Comparison of ENCODE assay signal across 8 mouse cellular contexts in genomic region chr7:116531311-116531710, GRCm38 (mm10). TPM values are rescaled to one million over a fixed set of nuclear protein-coding genes. Genes with fewer than 3 reads are reported as not detected.
DNase-seq lines count a peak whose midpoint lies in the region; ATAC-seq and TF ChIP-seq lines count a peak whose summit lies in the region.

No protein-coding gene starts in this region.

- 0 out of 2 replicates have a peak, but pooled peaks cover 3% of the 10 kb centered on the region for H3K36me3 ChIP-seq in intestine, embryonic 16.5 days (ENCODE audit: control insufficient read depth, insufficient read depth, low read length)
- no peaks in the 10 kb centered on the region for H3K36me3 ChIP-seq in intestine, embryonic 15.5 days
- peaks cover 42% of the 10 kb centered on the region for H3K36me3 ChIP-seq in forebrain, embryonic 13.5 days (ENCODE audit: poor library complexity, severe bottlenecking)
- peaks cover 23% of the 10 kb centered on the region for H3K36me3 ChIP-seq in intestine, postnatal 0 days (ENCODE audit: control insufficient read depth, insufficient read depth)
- no peaks in the 10 kb centered on the region for H3K36me3 ChIP-seq in liver, embryonic 14.5 days (replicated peaks; ENCODE audit: control insufficient read depth, insufficient read depth, low read depth)
- peaks cover 3% of the 10 kb centered on the region; the same call in 1 of the 2 replicates for H3K36me3 ChIP-seq in neural tube, embryonic 14.5 days (ENCODE audit: control insufficient read depth, insufficient read depth, low read length)

- DNase-seq in brain, embryonic 14.5 days (ENCODE audit: low read depth) = peak; percentile 62
- no peak for DNase-seq in liver, embryonic 14.5 days (ENCODE audit: low read depth in 3 of 3, low spot score in 3 of 3)
- DNase-seq in ovary, postnatal 36 days (ENCODE audit: low spot score) = no peak

- H3K4me2 ChIP-seq in intestine, embryonic 16.5 days (ENCODE audit: low read depth, low read length) = no peak overlapping the region
- H3K4me2 ChIP-seq in intestine, embryonic 15.5 days (replicated peaks) = no peak overlapping the region
- H3K4me2 ChIP-seq in forebrain, embryonic 13.5 days = no peak overlapping the region
- no peak overlapping the region for H3K4me2 ChIP-seq in intestine, postnatal 0 days (replicated peaks; ENCODE audit: low read depth)
- no peak overlapping the region for H3K4me2 ChIP-seq in liver, embryonic 14.5 days (ENCODE audit: low read depth)
- no peak overlapping the region for H3K4me2 ChIP-seq in neural tube, embryonic 14.5 days (ENCODE audit: low read depth, low read length)

- H3K4me3 ChIP-seq in intestine, embryonic 16.5 days (ENCODE audit: low read length) = no peak overlapping the region
- H3K4me3 ChIP-seq in intestine, embryonic 15.5 days (replicated peaks) = no peak overlapping the region
- H3K4me3 ChIP-seq in forebrain, embryonic 13.5 days = no peak overlapping the region
- H3K4me3 ChIP-seq in intestine, postnatal 0 days (ENCODE audit: low read depth, low read length) = no peak overlapping the region
- no peak overlapping the region for H3K4me3 ChIP-seq in liver, embryonic 14.5 days (ENCODE audit: insufficient read depth in 1 of 2, low read depth in 2 of 2, low read length in 2 of 2)
- H3K4me3 ChIP-seq in neural tube, embryonic 14.5 days (ENCODE audit: low read depth, low read length) = no peak overlapping the region

- H3K4me1 ChIP-seq in intestine, embryonic 16.5 days (ENCODE audit: control insufficient read depth, insufficient read depth, low read length) = no peaks in the 10 kb centered on the region
- H3K4me1 ChIP-seq in intestine, embryonic 15.5 days (replicated peaks) = no peaks in the 10 kb centered on the region
- no peaks in the 10 kb centered on the region for H3K4me1 ChIP-seq in forebrain, embryonic 13.5 days
- H3K4me1 ChIP-seq in intestine, postnatal 0 days (replicated peaks; ENCODE audit: control insufficient read depth, insufficient read depth, low read length) = no peaks in the 10 kb centered on the region
- H3K4me1 ChIP-seq in liver, embryonic 14.5 days (replicated peaks; ENCODE audit: control insufficient read depth in 2 of 2, insufficient read depth in 2 of 2, low read length in 1 of 2) = no peaks in the 10 kb centered on the region
- no peaks in the 10 kb centered on the region for H3K4me1 ChIP-seq in neural tube, embryonic 14.5 days (ENCODE audit: control insufficient read depth, insufficient read depth, low read length)

- H3K9me3 ChIP-seq in intestine, embryonic 16.5 days (ENCODE audit: control insufficient read depth, low read length) = no peaks in the 10 kb centered on the region
- no peaks in the 10 kb centered on the region for H3K9me3 ChIP-seq in intestine, embryonic 15.5 days
- H3K9me3 ChIP-seq in forebrain, embryonic 13.5 days (replicated peaks) = no peaks in the 10 kb centered on the region
- no peaks in the 10 kb centered on the region for H3K9me3 ChIP-seq in intestine, postnatal 0 days (ENCODE audit: control insufficient read depth)
- H3K9me3 ChIP-seq in liver, embryonic 14.5 days (ENCODE audit: control insufficient read depth, low read length) = no peaks in the 10 kb centered on the region
- no peaks in the 10 kb centered on the region for H3K9me3 ChIP-seq in neural tube, embryonic 14.5 days (ENCODE audit: control insufficient read depth, low read length)

- no peak overlapping the region for H3K27ac ChIP-seq in intestine, embryonic 16.5 days (ENCODE audit: low read length)
- no peak overlapping the region for H3K27ac ChIP-seq in intestine, embryonic 15.5 days
- H3K27ac ChIP-seq in forebrain, embryonic 13.5 days = no peak overlapping the region
- H3K27ac ChIP-seq in intestine, postnatal 0 days (ENCODE audit: low read depth, low read length) = no peak overlapping the region
- H3K27ac ChIP-seq in liver, embryonic 14.5 days = no peak overlapping the region
- no peak overlapping the region for H3K27ac ChIP-seq in neural tube, embryonic 14.5 days (ENCODE audit: low read depth, low read length)

- H3K9ac ChIP-seq in intestine, embryonic 16.5 days (ENCODE audit: low read depth, low read length) = no peak overlapping the region
- H3K9ac ChIP-seq in intestine, embryonic 15.5 days = no peak overlapping the region
- H3K9ac ChIP-seq in forebrain, embryonic 13.5 days = no peak overlapping the region
- no peak overlapping the region for H3K9ac ChIP-seq in intestine, postnatal 0 days (ENCODE audit: low read depth, low read length)
- H3K9ac ChIP-seq in liver, embryonic 14.5 days (replicated peaks) = no peak overlapping the region
- no peak overlapping the region for H3K9ac ChIP-seq in neural tube, embryonic 14.5 days (replicated peaks; ENCODE audit: low read depth, low read length)

- TF ChIP-seq POLR2A in brain, embryonic 14.5 days (IDR thresholded peaks at IDR 0.05; ENCODE audit: borderline replicate concordance, extremely low read depth, insufficient read depth, insufficient read length, poor library complexity, severe bottlenecking) = no peak

- peak; percentile 58; the same call in 1 of the 2 replicates for TF ChIP-seq CTCF in brain, embryonic 14.5 days (IDR thresholded peaks at IDR 0.05; ENCODE audit: borderline replicate concordance, extremely low read depth, insufficient read depth, insufficient read length)
- peak; percentile 75 for TF ChIP-seq CTCF in intestine, postnatal 0 days (IDR thresholded peaks at IDR 0.05; ENCODE audit: low read depth)
- TF ChIP-seq CTCF in liver, embryonic 14.5 days (IDR thresholded peaks at IDR 0.05; ENCODE audit: low read depth) = peak; percentile 56

- ATAC-seq in intestine, embryonic 16.5 days = peak; percentile 48; the same call in 1 of the 2 replicates
- ATAC-seq in intestine, embryonic 15.5 days = no peak
- ATAC-seq in forebrain, embryonic 13.5 days = peak; percentile 59; the same call in 1 of the 2 replicates
- no peak; the same call in 1 of the 2 replicates for ATAC-seq in intestine, postnatal 0 days
- ATAC-seq in liver, embryonic 14.5 days (ENCODE audit: insufficient read depth) = peak; percentile 21; the same call in 1 of the 2 replicates
- peak; percentile 75; the same call in 1 of the 2 replicates for ATAC-seq in neural tube, embryonic 14.5 days (ENCODE audit: low read depth)

- no peak for TF ChIP-seq EP300 in liver, embryonic 14.5 days (IDR thresholded peaks at IDR 0.05; ENCODE audit: low read depth)

- 77% methylated on average over 4 of the region's 4 CpGs for WGBS in intestine, embryonic 16.5 days
- 81% methylated on average over 4 of the region's 4 CpGs for WGBS in intestine, embryonic 15.5 days
- WGBS in forebrain, embryonic 13.5 days = 79% methylated on average over 4 of the region's 4 CpGs
- WGBS in intestine, postnatal 0 days = 78% methylated on average over 4 of the region's 4 CpGs
- 62% methylated on average over 4 of the region's 4 CpGs for WGBS in liver, embryonic 14.5 days (ENCODE audit: insufficient replicate concordance)
- WGBS in neural tube, embryonic 14.5 days = 80% methylated on average over 4 of the region's 4 CpGs

- no peaks in the 10 kb centered on the region for H3K27me3 ChIP-seq in intestine, embryonic 16.5 days (replicated peaks; ENCODE audit: control insufficient read depth, insufficient read depth, low read length)
- no peaks in the 10 kb centered on the region for H3K27me3 ChIP-seq in intestine, embryonic 15.5 days (replicated peaks)
- H3K27me3 ChIP-seq in forebrain, embryonic 13.5 days = no peaks in the 10 kb centered on the region
- no peaks in the 10 kb centered on the region for H3K27me3 ChIP-seq in intestine, postnatal 0 days (replicated peaks; ENCODE audit: control insufficient read depth, insufficient read depth, low read length)
- H3K27me3 ChIP-seq in liver, embryonic 14.5 days (ENCODE audit: control insufficient read depth, insufficient read depth, low read length) = no peaks in the 10 kb centered on the region
- no peaks in the 10 kb centered on the region for H3K27me3 ChIP-seq in neural tube, embryonic 14.5 days (ENCODE audit: control insufficient read depth, insufficient read depth, low read length)

RNA-seq across cellular contexts. Expression of gene Nucb2, which starts 27.1 kb away (rescaled TPM):
- 16.4 and 19.4 TPM in 2 replicates for polyA plus RNA-seq in intestine, embryonic 16.5 days (2015; fragmentation: Nextera tagmentation; extraction: Ambion mirVana)
- 17.0 and 21.0 TPM in 2 replicates for polyA plus RNA-seq in intestine, embryonic 15.5 days (2015; fragmentation: Nextera tagmentation; extraction: Ambion mirVana)
- polyA plus RNA-seq in brain, embryonic 14.5 days (2012; rRNA removed) = 8.0 and 14.5 TPM in 2 replicates
- polyA plus RNA-seq in forebrain, embryonic 13.5 days (2015; fragmentation: Nextera tagmentation; extraction: Ambion mirVana) = 14.4 TPM in 2 replicates
- polyA plus RNA-seq in intestine, postnatal 0 days (2015; fragmentation: Nextera tagmentation; extraction: Ambion mirVana) = 9.5 and 10.2 TPM in 2 replicates
- polyA plus RNA-seq in liver, embryonic 14.5 days (2012; rRNA removed) = 0.87 and 2.2 TPM in 2 replicates
- polyA plus RNA-seq in liver, embryonic 14.5 days (2014; fragmentation: Nextera tagmentation; extraction: Ambion mirVana) = 2.9 and 3.1 TPM in 2 replicates
- 27.3 and 32.7 TPM in 2 replicates for polyA plus RNA-seq in neural tube, embryonic 14.5 days (2014; fragmentation: Nextera tagmentation; extraction: Ambion mirVana)

Comparison
In these comparisons a context has a peak if more than half of its experiments do, and no peak if none do; other contexts are left out.
1. ATAC-seq: peak in intestine, embryonic 16.5 days (single experiment), forebrain, embryonic 13.5 days (single experiment), liver, embryonic 14.5 days (single experiment) and neural tube, embryonic 14.5 days (single experiment); none in intestine, embryonic 15.5 days (single experiment) and intestine, postnatal 0 days (single experiment).
2. Peak in every context shown above with its lines, with median percentiles within 50 percentile points of each other: CTCF ChIP-seq.